Mouse (Mus musculus) right cerebral cortex, postnatal 36 days (tissue): ENCODE data around the gene Skap2.

Source experiments
- DNase-seq, 2 experiments: peaks; one replicate each; pipeline ENCODE4 v3.0.0; 2022; ENCODE audit warnings: low spot score in 2 of 2, mixed read lengths in 1 of 2

Gene Skap2

DNA sequence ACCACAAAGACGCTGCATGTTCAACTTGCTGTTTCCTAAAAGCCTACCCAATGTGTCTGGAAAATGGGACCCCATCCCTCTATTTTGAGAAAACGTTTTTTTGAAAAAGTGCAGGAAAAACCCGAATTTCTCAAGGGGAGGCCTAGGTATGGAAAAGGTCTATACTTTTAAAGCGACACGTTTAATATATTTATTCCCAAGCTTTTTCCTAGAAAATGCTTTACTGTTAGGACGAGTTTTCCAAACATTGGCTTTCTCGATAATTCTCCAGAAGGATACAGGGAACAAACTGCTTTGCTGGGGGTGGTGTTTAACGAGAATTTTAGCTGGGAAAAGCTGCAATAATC lies 6.8 kb downstream of the Skap2 start:
- DNase-seq = no peak

DNA sequence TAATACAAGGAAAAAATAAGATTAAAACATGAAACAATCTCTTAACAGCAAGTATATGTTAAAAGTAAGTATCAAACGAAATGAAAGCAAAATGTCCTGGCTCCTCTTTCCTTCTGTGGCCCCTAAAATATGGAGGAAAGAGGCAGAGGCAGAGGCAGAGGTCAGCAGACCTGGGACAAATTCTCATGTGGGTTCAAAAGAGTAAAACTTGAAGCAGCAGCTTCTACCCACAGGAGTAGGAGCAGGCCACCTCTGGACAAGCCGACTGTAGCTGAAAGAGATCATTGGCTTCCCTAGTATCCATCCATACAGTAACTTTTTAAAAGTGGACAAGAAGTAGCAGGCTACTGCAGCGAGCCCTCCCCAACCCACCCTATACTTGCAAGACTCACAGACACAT lies 7.4 kb downstream of the Skap2 start:
- no peak for DNase-seq

DNA sequence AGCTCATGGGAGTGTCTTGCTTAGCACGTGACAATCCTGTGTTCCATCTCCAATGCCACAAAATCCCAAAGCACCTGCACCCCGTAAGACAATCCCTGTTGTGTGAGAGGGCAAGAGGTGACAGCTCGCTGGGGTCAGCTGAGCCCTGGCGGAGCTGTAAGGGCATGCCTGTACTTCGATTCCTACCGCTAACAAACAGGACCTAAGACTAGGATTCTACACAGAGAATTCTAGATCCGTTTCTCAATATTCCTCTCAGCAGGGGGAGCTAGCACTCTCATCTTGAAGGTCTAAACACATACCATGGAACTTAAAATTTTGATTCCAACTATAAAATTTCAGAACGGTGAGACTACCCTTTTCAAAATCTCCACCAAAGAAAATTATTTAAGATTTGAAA lies 9.7 kb downstream of the Skap2 start:
- DNase-seq = no peak

DNA sequence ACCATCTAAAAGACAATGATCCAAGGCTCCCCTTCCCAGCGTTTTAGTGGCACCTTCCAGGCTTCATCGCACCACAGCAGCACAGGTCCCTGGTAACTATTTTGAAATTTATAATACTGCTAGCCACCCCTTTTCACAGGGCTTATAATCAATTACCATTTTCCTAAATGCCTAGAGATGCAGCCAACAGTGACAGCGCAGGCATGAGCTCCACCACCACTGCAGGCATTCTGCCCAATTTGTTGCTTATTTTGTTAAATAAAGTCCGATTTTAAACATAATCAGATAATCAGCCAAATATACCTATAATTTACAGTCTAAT lies 13.2 kb downstream of the Skap2 start:
- DNase-seq = no peak

DNA sequence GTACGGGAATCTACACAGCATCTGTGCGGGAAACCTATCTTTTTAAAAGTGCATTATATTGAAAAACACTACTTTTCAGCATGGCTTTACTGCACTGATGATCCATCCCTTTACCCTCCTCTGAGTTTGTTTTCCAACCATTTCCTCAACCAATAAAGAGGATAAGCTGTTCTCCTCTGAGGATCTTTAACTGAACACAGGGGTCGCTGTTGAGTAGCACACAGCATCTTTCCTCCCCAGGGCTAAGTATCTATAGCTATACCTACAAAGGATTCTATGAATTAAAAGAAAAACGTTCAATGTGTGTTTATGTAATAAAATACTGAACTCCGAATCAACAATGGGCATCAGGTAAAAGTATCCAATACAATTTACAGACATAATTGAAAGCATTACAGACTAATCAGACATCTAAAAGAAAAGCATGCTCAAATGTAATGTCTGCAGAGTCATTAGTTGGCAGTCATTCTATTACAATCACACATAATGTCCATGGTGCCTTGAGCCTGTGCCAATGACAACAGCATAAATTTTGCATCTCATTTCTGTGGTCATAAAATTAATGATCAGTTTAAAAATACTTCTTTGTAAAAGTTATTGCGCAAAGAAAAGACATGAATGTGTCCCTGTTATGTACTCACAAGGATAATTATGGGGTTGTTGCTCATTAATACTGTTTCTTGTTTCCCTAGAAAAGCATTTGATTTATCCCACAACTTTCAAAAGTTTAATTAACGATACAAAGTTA lies 13.8 kb downstream of the Skap2 start:
- DNase-seq = no peak

DNA sequence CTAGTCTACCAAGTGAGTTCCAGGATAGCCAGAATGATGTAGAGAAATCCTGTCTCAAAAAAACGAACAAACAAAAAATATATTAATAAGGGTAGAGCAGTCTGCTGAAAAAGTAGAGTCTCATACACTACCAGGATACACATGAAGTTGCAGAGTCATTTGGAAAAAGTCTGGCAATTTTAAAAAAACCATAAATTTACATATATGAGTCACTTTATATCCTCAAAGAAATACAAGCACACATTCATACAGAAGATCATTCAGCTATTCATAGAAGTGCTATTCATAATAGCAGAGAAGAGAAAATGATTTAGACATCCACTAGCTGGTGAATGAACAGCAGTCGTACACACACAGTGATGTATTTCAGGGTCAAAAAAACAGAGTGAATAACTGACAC lies 24.4 kb downstream of the Skap2 start:
- no peak for DNase-seq

DNA sequence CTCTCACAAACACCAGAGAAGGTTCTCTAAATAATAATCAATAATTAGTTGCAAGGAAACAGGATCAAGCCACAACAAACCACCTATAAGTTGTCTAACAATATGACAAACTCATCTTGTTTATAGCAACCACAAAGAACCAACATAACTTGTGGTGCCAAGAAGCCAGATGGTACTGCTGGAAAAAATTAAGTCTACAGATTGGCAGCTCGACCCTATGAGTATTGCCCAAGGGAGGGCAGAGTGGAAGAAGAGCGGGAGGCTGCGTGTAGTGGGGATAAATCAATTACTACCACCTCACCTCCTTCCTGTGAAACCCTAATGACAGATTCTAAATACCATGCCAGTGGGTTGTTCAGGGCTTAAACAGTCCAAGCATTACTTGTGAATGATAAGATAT lies 34.7 kb downstream of the Skap2 start:
- no peak for DNase-seq

DNA sequence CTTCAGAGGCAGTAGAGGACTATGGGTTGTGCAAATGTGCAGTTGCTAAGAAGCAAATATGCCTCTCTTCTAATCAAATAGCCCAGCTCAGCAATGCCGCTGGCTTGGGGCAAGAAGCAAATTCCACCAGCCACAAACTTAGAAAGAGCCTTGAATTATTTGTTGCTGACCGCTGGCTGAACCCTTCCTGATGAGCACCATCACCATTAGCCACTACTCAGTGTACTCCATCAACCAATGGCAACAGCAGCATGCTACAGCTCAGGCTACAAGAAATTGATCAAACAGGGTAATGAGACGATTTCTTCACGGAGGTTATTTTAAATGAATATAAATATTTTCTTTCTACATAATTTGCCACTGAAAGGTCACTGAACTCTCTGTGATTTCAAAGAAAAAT lies 36.6 kb downstream of the Skap2 start:
- no peak for DNase-seq

DNA sequence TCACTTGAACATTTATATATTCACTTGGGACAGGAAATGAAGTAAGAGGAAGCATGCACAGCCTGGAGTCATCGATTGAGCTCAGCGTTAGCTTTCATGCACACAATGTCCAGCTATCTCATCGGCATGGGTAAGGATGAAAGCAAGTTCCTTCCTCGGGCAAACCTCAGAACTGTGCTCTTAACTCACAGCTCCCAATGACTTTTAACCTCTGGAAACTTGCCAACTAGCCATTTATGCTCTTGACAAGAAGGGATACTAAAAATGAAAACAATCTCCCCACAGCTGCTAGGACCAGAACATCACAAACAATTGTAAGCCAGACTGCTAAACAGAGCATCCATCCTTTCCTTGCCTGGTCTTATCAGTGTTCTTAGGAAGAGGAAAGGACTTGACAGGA lies 53.4 kb downstream of the Skap2 start:
- DNase-seq = no peak

DNA sequence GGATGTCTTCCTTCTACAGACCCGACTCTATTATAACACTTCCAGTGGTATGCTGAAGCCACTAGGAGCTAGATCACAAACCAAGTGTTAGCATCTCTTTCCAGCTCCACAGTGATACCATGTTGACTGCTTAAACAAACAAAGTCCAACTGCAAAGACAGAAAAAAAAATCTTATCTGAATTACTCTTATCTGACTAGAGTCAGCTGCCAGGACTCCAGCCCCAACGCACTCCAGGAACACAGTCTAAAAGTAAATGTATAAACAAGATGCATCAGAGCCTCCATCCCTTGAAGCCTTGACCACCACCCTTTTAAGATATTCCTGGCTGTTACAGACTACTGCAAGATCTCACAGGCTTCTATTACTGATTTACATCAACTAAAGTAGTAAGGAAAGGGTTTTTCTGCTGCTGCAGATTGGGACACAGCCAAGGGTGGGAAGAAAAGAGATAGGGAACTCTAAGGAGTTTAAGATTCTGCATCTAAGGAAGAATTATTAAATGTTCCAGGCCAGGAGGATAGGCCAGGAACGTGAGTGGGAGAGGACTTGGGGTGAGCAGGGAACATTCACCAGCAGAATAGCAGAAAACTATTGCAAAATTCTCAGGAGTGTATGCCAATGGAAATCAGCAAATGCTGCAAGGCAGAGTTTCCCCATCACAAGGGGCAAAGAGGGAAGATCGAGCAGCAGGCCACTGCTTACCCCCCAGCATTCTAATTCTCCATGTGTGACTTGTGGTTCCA lies 56.1 kb downstream of the Skap2 start:
- DNase-seq = no peak

DNA sequence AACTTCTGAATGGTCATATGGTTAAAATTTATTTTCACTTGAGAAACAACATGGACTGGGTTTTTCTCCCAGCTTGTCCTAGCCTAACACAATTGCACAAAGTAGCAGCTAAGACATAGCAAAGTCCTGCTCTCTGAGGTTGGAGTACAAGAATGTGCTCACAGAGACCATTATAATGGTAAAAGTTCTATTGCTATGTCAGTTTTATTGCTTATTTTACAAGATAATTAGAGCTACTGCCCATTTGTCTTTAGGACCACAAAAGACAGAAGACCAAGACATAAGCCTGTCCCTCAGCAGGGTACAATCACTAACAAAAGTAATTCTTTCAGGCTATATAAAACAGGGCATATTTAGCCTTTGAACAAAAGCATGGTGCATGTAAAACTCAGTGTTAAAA lies 64.7 kb downstream of the Skap2 start:
- DNase-seq = no peak

DNA sequence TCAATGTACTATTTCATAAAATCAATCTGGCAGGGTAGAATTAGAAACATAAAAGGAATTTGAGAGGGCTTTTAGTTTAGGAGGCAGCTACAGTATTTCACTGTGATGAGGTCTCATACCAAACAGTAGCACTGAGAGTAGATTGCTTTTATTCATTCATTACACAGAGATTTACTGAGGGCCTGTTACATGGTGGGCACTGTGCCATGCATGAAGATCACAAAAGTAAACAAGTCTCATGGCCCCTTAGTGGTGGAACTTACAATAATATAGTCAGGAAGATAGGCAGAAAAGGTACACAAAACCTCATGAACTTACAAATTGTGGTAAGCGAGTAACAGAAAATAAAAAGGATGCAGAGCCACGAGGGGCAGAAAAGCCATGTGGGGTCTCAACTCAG lies 67.4 kb downstream of the Skap2 start:
- DNase-seq = no peak

DNA sequence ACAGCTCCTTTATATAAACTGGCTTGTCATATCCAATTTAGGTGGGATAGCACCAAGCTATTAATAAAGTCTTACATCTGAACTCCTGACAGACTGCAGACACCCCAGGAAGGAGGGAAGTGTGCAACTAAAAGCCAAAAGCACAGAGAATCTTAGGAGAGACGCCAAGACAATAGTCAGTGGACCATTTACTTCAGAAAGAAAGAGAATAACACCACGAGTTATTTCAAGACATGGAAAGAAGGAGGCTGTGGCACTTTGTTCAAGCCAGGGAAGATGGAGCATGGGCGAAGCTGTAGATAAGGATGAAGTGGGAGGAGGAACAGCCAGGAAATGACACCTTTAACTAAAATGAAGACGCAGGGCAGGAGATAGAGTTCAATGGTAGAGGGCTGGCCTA lies 78.4 kb downstream of the Skap2 start:
- no peak for DNase-seq

DNA sequence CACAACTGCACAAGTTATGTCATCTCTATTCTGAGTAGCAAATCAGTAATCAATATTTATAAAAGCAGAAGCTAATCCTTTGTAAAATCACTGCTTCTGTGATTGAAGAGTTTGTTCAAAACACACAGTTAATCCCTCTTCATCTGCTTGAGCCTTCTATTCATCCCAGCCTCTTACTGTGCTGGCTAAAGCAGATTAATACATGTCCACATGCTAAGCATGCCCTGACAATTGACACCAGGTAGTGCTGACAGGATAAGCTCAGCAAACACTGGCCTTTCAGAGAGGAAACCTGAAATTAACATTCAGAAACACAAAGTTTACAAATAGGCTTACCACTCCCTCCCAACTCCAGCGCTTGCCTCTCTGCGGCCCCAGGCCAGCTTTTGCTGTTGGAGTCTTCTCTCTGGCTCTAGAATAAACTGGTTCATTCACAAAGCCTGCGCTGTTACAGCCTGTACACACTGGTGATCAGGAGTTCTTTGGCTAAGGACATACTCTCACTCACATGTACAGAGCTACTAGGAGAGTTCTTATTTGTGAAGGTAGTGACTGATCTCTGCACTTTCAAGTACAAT lies 79.2 kb downstream of the Skap2 start:
- DNase-seq = no peak

DNA sequence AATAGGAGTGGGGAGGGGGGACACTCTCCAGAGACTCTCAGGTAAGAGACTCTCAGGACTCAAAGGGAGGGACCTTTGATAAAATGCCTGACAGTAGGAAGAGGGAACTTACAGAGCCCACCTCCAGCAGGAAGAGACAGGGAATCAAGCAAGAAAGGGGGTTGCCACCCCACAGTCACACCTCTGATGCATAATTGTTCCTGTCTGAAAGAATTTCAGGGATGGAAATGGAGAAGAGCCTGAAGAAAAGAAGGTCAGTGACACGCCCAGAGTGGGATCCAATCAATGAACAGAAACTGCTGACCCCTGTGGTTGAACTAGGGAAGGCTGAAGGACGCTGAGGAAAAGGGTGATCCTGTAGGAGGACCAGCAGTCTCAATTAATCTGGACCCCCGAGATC lies 85.2 kb downstream of the Skap2 start:
- no peak for DNase-seq

DNA sequence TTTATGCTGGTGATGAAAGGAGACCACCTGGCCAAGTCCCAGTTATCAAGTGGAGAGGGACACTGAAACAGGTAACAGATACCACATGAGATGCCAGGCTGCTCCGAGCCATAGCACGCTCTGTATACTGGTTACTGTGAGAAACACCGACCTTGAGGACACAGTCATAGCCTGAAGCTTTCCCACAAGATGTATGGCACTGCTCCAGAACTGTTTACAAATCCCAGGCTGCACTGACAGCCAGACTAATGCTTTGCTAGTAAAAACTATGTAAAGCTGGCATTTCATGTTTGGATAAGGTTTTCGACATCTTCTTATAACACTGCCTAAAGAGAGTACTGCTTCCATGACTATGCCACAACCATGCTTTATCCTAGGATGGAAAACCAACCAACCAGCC lies 90.5 kb downstream of the Skap2 start:
- DNase-seq = no peak

DNA sequence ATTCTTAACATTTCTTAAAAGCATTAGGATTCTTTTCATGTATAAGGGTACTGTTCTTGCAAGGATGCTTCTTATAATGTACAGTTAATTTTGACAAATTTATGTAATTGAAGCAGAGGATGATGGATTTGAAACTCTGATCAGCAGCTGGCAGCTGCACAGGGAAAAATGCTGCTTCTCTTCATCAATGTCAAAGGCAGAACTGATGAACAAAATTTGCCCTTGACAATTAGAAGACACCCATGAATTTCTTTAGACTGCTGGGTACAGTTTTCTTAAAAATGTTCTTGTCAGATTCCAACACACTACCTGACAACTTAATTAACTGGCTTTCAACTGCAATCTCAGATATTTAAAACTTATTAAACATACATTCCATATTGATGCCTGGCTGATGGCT lies 103.9 kb downstream of the Skap2 start:
- no peak for DNase-seq

DNA sequence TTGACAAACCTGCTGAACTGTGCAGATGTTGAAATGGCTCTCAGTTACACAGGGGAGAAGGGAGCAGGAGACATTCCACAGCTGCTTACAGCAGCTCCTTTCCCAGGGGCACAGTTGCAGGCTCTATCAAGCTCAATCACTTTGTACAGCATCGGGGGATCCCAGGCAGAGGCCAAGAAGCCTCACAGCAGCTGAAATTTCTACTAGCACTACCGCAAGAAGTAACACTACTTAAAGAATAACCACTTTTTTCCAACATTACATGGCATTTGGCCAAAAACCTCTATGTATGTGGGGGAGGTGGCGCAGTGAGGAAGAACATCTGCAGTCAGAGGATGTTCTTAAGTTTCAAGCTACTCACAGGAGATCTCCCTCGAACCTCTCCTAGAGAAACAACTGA lies 106.7 kb downstream of the Skap2 start:
- no peak for DNase-seq

DNA sequence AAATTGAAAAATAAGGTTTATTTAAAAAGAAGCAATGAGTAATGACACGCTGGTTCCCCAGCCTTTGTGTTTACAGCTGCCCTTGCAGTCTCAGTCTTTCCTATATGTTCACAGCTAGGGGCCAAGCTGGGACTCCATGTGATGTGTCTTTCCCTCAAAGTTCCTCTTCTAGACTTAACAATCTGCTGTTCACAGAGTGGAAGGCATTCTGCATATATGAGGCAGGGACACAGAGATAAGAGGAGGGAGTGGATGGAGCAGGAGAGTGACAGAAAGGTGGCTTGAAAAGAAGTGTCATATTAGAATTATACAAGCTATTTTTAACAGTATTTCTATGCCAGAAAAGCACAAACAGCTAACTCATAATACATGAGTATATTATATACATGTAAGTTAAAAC lies 110.8 kb downstream of the Skap2 start:
- no peak for DNase-seq

DNA sequence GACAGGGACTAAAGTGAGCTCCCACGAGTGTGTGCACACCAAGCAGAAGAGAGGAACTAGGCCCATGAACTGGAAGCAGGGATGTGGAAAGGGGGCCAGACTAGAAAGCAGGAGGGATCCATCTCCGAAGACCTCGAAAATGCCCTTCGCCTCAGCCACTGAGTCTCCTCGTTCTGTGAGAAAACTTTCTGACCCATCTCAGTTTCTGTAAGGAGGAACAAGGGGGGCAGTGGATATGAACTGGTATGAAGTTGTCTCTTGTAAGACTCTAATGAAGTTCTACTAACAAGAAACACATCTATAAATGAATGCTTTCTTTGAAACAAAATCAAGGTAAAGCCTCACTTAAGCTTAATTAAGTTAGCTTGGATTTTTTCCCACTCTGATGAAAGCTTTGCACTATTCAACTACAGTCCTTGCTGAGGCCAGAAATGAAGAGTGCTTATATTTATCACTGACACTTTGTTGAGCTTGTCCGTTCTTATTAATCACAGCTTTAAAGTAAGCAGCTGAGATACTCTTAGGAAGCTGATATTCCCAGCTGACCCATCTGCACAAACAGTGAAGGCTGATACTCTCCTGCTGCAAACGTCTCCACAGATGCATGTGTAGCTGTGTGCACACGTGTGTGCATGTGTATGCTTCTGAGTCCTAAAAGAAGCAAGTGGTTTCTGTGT lies 113.9 kb downstream of the Skap2 start:
- DNase-seq = no peak

DNA sequence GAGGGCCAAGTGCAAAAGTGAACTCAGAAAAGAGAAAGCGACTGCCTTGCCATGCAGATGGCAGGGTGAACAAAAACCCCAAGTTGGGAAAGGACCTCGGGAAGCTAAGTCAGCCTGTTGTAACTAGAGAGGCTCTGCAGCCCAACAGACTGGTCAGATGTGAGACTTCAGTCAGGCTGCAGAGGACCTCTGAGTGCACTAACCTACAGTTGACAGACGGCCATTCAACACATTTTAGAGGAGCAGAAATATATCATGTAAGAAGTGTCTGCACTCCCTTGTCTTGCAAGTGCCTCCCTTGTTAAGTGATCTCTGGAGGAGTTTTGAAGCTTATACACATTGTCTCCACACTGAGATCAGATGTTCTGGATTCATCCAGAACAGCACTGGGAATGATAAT lies 116.6 kb downstream of the Skap2 start:
- no peak for DNase-seq

DNA sequence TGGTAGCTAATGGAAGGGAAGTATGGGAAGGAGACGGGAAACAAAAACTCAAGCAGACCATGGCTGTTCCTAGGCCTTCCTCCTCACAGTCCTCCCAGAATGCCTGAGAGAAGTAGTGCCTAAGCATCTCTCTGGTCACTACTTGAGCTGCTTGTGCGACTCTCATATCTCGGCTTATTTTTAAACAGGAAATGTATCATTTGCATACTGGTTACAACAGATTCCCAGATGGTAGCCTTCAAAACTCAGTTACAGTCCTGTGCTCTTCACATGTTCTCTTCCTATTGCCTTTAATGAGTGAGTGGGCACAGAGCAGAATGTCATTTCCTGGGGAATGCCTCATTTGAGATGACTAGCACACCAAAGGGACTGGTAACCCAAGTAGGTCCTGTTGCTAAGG lies 117.6 kb downstream of the Skap2 start:
- DNase-seq = no peak

DNA sequence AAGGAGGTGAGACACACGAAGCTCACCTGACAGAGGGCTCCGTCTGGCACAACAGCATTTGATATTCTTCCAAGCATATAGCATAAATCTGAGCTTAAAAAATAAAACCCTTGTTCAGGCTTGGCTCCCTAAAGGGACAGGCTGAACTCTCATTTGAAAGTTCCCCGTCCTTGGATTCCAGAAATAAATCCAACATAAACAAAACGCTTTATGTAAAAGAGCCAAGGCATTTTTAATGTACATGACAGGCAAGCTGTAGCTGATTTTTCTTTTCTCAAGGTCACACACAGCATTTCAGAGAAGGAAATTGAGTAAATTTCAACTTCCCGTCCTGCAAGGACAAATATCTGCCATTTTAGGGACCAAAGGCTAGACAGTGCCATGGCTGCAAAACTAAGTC lies 122.0 kb downstream of the Skap2 start:
- DNase-seq = no peak
